Mouse (Mus musculus) thymus, postnatal 0 days (tissue): Measurements from ENCODE around the gene Timp1. TPM values are rescaled to one million over a fixed set of nuclear protein-coding genes. Genes with fewer than 3 reads are reported as not detected.

ENCODE experiments used
- DNase-seq: peaks from one replicate; pipeline ENCODE4 v3.0.0-alpha.2; 2015; ENCODE audit warnings: low spot score
- microRNA-seq: library from miRNA; unstranded; fragments of <30 nt; microRNA quantifications from one replicate; pipeline ENCODE4, GENCODE M21; 2016; ENCODE audit warnings: borderline number of aligned reads
- polyA plus RNA-seq: library from polyadenylated mRNA; unstranded; fragments of >200 nt; fragmentation: Nextera tagmentation; extraction: Ambion mirVana; gene quantifications from 2 replicates; pipeline ENCODE4 v1.2.1, GENCODE M21; 2015

Gene Timp1
- polyA plus RNA-seq, 1 experiment from 2014 or later, result 7.8 TPM

- DNase-seq, result no peak
These were observed 53.5 kb downstream of the Timp1 start for GRCm38 (mm10) chrX:20923506-20923905.

Small RNA genes lying within 50 kb of the gene (microRNA-seq; reads per million reads assigned to microRNA genes)
- gene Gm24824 (not detected), gene Mir5617 (not detected)

Other genes with a start within 250 kb of the Timp1 start
- gene Uba1, start 211.8 kb upstream of the Timp1 start, polyA plus RNA-seq, result 135 and 139 TPM in 2 replicates
- 36.0 and 40.2 TPM in 2 replicates for gene Cdk16, start 182.2 kb upstream of the Timp1 start, polyA plus RNA-seq
- 22.5 and 25.8 TPM in 2 replicates for gene Usp11, start 166.3 kb upstream of the Timp1 start, polyA plus RNA-seq
- gene Araf, start 72.4 kb upstream of the Timp1 start, polyA plus RNA-seq, result 74.8 and 81.8 TPM in 2 replicates
- 0.04 TPM in 1 of 2 replicates, not detected in the other for gene Syn1, start 50.8 kb downstream of the Timp1 start, polyA plus RNA-seq
- 22.5 and 25.6 TPM in 2 replicates for gene Cfp, start 61.4 kb downstream of the Timp1 start, polyA plus RNA-seq
- gene Elk1, start 80.4 kb downstream of the Timp1 start, polyA plus RNA-seq, result 4.6 and 4.8 TPM in 2 replicates
- 111 and 112 TPM in 2 replicates for gene Uxt, start 91.9 kb downstream of the Timp1 start, polyA plus RNA-seq
- gene Zfp182, start 192.2 kb downstream of the Timp1 start, polyA plus RNA-seq, result 6.1 and 7.2 TPM in 2 replicates
- gene Spaca5, start 198.2 kb downstream of the Timp1 start, polyA plus RNA-seq, result not detected in 2 replicates
- 0.32 and 0.70 TPM in 2 replicates for gene Zfp300, start 219.4 kb downstream of the Timp1 start, polyA plus RNA-seq
- gene Ssxa1, start 245.7 kb downstream of the Timp1 start, polyA plus RNA-seq, result not detected in 2 replicates